Mouse (Mus musculus) lung, embryonic 14.5 days (tissue): ENCODE measurements at regions not wholly inside any gene's neighbourhood (a gene's known extent, or its start where the extent isn't known, plus 50 kb on each side); places are given as distances from the start of the nearest gene placed in this dataset.
A peak's percentile ranks its signal among the peaks of the same experiment; 100 is the strongest.

ENCODE experiments used
- ATAC-seq: fragments of 200-750 bp; cut with Nextera tagmentation; 2 replicates; pipeline ENCODE4 v1.8.0; 2017; ENCODE audit warnings: mild to moderate bottlenecking, moderate TSS enrichment, moderate library complexity; ENCODE audit not compliant: insufficient read depth
- DNase-seq: peaks from one replicate; pipeline ENCODE4 v3.0.0-alpha.2; 2015
- H3K27ac ChIP-seq: fragments of 300-500 bp; sonication (generic); 2 replicates; pipeline ENCODE4 v1.5.1; 2014; ENCODE audit warnings: low read depth, mild to moderate bottlenecking, moderate library complexity
- H3K27me3 ChIP-seq: fragments of 300-500 bp; sonication (generic); 2 replicates; pipeline ENCODE4 v1.6.1; 2014; ENCODE audit warnings: low read length, control low read depth; ENCODE audit not compliant: insufficient read depth
- H3K36me3 ChIP-seq: fragments of 300-500 bp; sonication (generic); 2 replicates; pipeline ENCODE4 v1.6.1; 2014; ENCODE audit warnings: control low read depth; ENCODE audit not compliant: insufficient read depth
- H3K4me1 ChIP-seq: fragments of 300-500 bp; sonication (generic); 2 replicates; pipeline ENCODE4 v1.6.1; 2014; ENCODE audit warnings: antibody characterized with exemption, control low read depth; ENCODE audit not compliant: insufficient read depth
- H3K4me2 ChIP-seq: fragments of 300-500 bp; sonication (generic); 2 replicates; pipeline ENCODE4 v1.6.1; 2014; ENCODE audit warnings: mild to moderate bottlenecking
- H3K4me3 ChIP-seq: fragments of 300-500 bp; sonication (generic); 2 replicates; pipeline ENCODE4 v1.5.1; 2014; ENCODE audit warnings: low read depth, low read length
- H3K9ac ChIP-seq: fragments of 300-500 bp; sonication (generic); 2 replicates; pipeline ENCODE4 v1.6.1; 2014
- H3K9me3 ChIP-seq: fragments of 300-500 bp; sonication (generic); 2 replicates; pipeline ENCODE4 v1.6.1; 2016; ENCODE audit warnings: low read depth, low read length, control low read depth
- CTCF ChIP-seq: IDR thresholded peaks from 2 replicates; pipeline ENCODE4 v1.5.1; 2016; ENCODE audit warnings: antibody characterized with exemption, low read depth
- WGBS: fragments of 180-500 bp; shearing (Covaris S2); extraction: QIAGEN DNeasy Blood & Tissue Kit; methylation state at CpG from one replicate; pipeline ENCODE4 v1.1.7; 2014; 5-methylcytosine and 5-hydroxymethylcytosine counted together

DNA sequence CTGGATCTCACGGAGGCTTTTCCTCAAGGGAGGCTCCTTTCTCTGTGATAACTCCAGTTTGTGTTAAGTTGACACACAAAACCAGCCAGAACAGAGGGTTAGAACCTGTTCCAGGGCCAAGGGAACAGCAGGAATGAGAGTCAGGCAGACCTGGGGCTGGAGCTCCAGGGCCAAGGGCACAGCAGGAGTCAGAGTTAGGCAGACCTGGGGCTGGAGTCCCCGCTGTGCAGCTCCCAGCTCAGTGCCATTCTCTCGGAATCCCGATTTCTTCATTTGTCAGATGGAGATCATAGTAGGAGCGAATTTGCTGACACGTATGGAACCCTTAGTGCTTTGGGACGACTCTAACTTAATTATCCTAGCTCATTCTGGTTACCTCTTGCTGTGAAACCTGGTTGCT lies 109.2 kb downstream of the 1810013L24Rik start:
- H3K27ac ChIP-seq: no peak overlapping the region
- no peak overlapping the region for H3K9ac ChIP-seq
- no peak overlapping the region for H3K4me2 ChIP-seq
- WGBS: 39% methylated on average over 7 of the region's 7 CpGs
- no peaks in the 10 kb centered on the region for H3K36me3 ChIP-seq
- H3K27me3 ChIP-seq: no peaks in the 10 kb centered on the region
- H3K4me3 ChIP-seq: no peak overlapping the region
- no peak for TF ChIP-seq CTCF
- no peaks in the 10 kb centered on the region for H3K4me1 ChIP-seq
- no peak for DNase-seq
- H3K9me3 ChIP-seq: no peaks in the 10 kb centered on the region
- no peak for ATAC-seq

DNA sequence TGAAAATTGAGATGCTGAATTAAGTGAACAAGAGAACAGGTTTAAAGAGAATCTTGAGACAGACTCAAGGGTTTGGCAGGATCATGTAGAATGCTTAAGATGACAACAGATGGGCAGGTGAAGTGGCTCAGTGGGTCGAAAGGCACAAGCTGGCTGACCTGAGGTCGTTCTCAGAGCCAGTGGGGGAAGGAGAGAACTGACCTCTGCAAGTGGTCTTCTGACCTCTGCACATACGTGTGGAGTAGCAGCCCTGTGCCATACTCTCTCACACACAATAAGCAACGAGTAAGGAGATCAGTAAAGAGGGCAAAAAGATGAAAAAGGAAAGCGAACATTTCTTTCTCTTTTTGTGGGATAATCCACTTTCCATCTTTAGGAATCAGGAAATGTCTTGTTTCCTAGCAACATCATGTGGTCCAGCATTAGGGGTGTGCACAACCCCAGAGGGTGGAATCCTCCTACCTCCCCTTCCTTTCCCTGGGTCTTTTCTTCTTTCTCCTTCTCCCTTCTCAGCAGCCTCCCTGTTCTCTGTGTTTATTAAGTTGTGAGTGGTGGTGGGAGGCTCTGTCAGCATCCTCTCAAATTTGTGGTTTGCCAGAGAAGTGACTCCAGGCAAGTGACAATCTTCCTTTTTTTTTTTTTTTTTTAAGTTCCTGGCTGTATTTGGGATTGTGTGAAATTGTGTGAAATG lies 114.7 kb downstream of the 1810013L24Rik start:
- H3K9me3 ChIP-seq: no peaks in the 10 kb centered on the region
- WGBS: 36% methylated on average over 5 of the region's 5 CpGs
- no peak overlapping the region for H3K9ac ChIP-seq
- no peak overlapping the region for H3K4me3 ChIP-seq
- no peaks in the 10 kb centered on the region for H3K27me3 ChIP-seq
- no peak for ATAC-seq
- H3K4me1 ChIP-seq: no peaks in the 10 kb centered on the region
- H3K4me2 ChIP-seq: no peak overlapping the region
- DNase-seq: no peak
- TF ChIP-seq CTCF: no peak
- no peak overlapping the region for H3K27ac ChIP-seq
- no peaks in the 10 kb centered on the region for H3K36me3 ChIP-seq

DNA sequence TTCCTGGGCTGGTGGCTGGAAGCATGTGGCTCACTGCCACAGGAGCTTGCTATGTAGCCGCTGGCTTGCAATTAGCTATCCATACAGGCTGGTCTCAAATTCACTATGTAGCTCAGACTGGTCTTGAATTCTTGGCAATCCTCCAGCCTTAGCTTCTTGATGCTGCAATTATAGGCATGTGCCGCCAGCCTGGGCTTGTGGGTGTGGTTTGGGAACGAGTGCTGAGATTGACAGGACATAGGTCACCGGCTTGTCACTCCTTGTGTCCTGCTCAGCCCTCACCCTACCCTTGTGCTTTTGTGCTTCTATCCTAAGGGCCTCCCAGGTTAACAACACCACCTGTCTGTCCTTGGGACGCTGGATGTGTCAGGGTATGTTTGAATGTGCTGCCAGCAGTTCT lies 117.9 kb downstream of the 1810013L24Rik start:
- Histone ChIP-seq H3K27me3 (no peaks in the 10 kb centered on the region), H3K36me3 (no peaks in the 10 kb centered on the region), H3K4me1 (no peaks in the 10 kb centered on the region), H3K9me3 (no peaks in the 10 kb centered on the region), H3K4me2 (no peak overlapping the region), H3K9ac (no peak overlapping the region), H3K4me3 (no peak overlapping the region), H3K27ac (no peak overlapping the region)
- ATAC-seq: no peak
- no peak for TF ChIP-seq CTCF
- DNase-seq: peak; percentile 55
- WGBS: 50% methylated on average over 5 of the region's 5 CpGs

DNA sequence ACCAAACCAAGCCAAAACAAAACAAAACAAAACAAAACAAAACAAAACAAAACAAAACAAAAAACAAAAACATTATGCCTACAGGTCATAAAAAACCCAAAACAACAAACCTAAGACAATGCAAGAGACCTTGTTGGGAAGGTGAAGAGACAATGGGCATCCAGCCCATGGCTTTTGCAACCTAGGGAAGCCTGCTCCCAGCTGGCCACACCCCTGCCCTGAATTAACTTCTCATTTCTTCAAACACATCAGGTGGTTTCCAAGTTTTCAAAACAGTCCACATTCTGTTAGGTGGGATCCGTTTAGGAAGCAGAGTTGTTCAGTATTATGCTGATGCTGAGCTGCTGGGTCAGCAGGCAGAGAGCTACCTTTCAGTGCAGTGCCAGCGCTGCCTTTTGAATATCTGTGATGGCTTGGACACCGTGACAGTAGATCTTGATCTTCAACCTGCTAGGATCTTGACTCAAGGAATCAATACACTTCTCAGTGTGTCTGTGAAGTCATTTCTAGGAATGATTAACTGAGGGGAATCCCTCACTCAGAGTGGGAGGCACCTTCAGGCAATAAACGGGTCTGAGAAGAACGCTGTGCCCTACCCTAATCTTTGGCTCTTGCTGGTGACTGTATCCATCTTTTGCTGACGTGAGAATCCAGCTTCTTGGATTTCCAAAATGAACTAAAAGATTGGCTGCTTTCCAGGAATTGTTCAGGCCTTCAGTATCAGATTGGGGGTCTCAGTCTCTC lies 121.4 kb downstream of the 1810013L24Rik start:
- WGBS: 56% methylated on average over 6 of the region's 6 CpGs
- TF ChIP-seq CTCF: no peak

DNA sequence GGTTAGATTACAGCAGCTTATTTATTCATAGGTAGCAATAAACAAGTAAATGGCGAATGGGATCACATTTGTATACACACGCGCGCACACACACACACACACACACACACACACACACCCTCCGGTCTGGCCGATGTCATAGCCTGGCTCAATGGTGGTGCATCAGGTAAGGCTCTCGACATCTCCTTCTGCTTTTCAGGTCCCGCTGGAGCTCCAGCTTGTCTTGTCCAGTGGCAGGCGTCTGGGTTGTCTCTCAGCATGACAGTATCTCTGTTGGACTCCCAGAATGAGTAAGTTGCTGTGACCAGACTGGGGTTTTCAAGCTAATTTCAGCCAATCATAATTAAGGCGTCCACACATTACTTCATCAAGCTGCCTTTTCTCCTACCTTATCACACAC lies 131.8 kb downstream of the 1810013L24Rik start:
- Histone ChIP-seq H3K9ac (no peak overlapping the region), H3K27ac (no peak overlapping the region), H3K4me2 (no peak overlapping the region), H3K4me1 (no peaks in the 10 kb centered on the region), H3K9me3 (no peaks in the 10 kb centered on the region), H3K36me3 (no peaks in the 10 kb centered on the region), H3K27me3 (no peaks in the 10 kb centered on the region), H3K4me3 (no peak overlapping the region)
- no peak for TF ChIP-seq CTCF
- no peak for ATAC-seq
- DNase-seq: no peak
- 64% methylated on average over 10 of the region's 10 CpGs for WGBS

More for the DNA sequence above, 121.4 kb downstream of the 1810013L24Rik start:
- DNase-seq (no peak), ATAC-seq (no peak)
- Histone ChIP-seq H3K9me3 (no peaks in the 10 kb centered on the region; the same call in 1 of the 2 replicates), H3K27me3 (no peaks in the 10 kb centered on the region), H3K27ac (no peak overlapping the region), H3K36me3 (no peaks in the 10 kb centered on the region), H3K4me2 (no peak overlapping the region), H3K4me1 (no peaks in the 10 kb centered on the region), H3K4me3 (no peak overlapping the region), H3K9ac (no peak overlapping the region)

DNA sequence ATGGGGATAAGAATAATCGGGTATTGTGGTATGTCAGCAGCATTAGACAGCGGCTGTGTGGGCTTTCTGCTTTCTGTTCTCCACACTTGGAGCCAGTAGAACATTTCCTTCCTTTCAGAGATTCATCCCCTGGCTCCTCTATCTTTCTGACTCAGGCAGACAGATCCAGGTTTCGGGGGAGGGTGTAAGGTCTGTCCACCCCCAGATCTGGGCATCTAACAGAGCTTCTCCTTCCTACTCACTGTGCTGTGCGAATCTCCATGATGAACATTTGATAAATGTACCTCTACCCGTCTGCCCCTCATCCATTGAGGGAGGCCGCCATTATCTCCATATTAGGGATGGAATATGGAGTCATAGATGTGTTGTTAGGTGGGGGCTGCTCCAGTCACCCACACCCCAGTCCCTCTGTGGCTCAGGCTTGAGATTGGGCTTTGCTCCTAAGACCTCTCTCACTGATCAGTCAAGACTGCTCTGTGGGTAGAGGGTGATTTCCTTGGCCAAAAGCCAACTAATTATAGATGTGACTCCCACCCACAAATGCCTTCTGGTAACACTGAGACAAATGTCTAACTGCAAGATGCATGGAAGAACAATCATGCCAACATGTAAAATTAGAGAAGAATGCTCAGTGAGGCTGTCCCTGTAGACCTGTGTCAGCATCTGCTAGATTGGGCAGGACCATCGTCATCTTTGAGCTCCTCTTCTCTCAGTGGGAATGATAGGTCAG lies 163.8 kb downstream of the 1810013L24Rik start:
- no peak for ATAC-seq
- no peak for TF ChIP-seq CTCF
- no peaks in the 10 kb centered on the region for H3K9me3 ChIP-seq
- no peak overlapping the region for H3K9ac ChIP-seq
- WGBS: 77% methylated on average over 7 of the region's 7 CpGs
- no peaks in the 10 kb centered on the region for H3K4me1 ChIP-seq
- no peak overlapping the region for H3K4me2 ChIP-seq
- no peak overlapping the region for H3K4me3 ChIP-seq
- H3K27me3 ChIP-seq: no peaks in the 10 kb centered on the region
- H3K36me3 ChIP-seq: no peaks in the 10 kb centered on the region
- H3K27ac ChIP-seq: no peak overlapping the region
- no peak for DNase-seq

DNA sequence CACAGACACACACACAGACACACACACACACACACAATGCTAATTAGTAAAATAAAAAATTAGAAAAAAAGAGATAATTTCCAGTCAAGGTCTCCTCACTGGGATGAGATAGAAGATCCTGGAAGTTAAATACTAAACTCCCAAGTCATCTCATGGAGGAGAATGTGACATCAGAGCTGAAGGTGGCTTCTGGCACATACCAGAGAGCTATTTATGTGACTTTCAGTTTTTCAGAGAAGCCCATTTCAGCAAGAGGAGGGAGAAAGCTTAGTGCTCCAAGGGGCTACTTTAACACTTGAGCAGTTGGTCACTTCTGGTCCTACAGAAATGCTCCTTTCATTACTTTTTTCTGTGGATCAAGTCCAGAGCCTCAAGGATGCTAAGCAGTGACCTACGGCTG lies 164.6 kb downstream of the 1810013L24Rik start:
- WGBS: 74% methylated on average over 1 of the region's 1 CpGs
- H3K4me3 ChIP-seq: no peak overlapping the region

More for the DNA sequence above, 164.6 kb downstream of the 1810013L24Rik start:
- TF ChIP-seq CTCF: no peak
- H3K27me3 ChIP-seq: no peaks in the 10 kb centered on the region
- no peak overlapping the region for H3K4me2 ChIP-seq
- H3K9ac ChIP-seq: no peak overlapping the region
- DNase-seq (no peak), ATAC-seq (no peak)
- no peaks in the 10 kb centered on the region for H3K4me1 ChIP-seq
- no peaks in the 10 kb centered on the region for H3K36me3 ChIP-seq
- no peak overlapping the region for H3K27ac ChIP-seq
- no peaks in the 10 kb centered on the region for H3K9me3 ChIP-seq
